Mouse (Mus musculus): ENCODE measurements around the gene Armc7.
"Not testable (repeated sequence)": the region's sequence is repeated elsewhere in the genome, so short reads cannot be mapped to it uniquely, and the experiment has no call there.

The Armc7 gene

DNA sequence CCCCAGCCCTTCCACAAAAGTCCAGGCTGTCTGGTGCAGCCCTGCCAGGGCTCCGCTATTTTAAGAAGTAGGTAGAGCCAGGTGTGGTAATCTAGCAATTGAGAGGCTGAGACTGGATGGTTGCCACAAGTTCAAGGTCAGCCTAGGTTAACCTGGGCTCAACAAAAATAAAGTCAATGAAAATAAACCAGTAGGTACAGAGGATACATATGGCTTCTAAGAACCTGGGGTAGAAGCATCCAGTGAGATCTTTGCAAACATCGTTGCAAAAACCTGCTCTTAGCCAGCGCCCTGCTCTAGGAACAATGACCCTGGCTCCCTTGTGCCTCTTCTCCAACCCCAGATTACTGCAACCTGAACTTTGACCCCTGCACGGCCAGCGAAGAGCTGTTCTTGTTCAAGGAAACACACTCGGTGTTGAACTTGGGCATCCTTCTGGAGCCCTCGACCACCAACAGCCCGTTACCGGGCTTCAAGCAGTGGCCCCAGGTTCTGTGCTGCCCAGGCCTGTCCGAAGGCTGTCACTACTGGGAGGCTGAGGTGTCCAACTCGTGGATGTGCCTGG lies 28.1 kb upstream of the Armc7 start:
- DNase-seq (ENCODE audit: low read depth, low spot score), result no peak
- no peaks in the 10 kb centered on the region for H3K27me3 ChIP-seq (ENCODE audit: control insufficient read depth, insufficient read depth, low read length, poor library complexity, severe bottlenecking)
- no peaks in the 10 kb centered on the region for H3K36me3 ChIP-seq (ENCODE audit: control insufficient read depth, insufficient read depth, low read length, poor library complexity, severe bottlenecking)

DNA sequence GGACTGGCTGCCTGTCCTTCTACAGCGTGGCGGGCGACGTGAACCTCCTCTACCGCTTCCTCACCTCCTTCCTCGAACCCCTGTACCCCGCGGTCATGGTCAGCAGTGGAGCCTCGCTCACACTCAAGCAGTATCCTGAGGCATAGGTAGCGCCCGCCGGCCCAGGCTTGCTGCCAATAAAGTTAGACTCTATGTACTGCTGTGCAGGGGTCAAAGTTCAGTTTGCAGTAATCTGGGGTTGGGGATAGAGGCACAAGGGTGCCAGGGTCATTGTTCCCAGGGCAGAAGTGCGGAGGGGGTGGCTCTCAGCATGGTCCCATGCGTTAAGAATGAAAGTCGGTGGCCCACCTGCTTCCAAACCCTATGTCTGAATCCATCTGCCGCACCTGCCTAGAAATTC lies 27.4 kb upstream of the Armc7 start:
- Histone ChIP-seq H3K36me3 (ENCODE audit: control insufficient read depth, insufficient read depth, low read length, poor library complexity, severe bottlenecking) (no peaks in the 10 kb centered on the region), H3K27me3 (ENCODE audit: control insufficient read depth, insufficient read depth, low read length, poor library complexity, severe bottlenecking) (no peaks in the 10 kb centered on the region)
- DNase-seq (ENCODE audit: low read depth, low spot score), result no peak

DNA sequence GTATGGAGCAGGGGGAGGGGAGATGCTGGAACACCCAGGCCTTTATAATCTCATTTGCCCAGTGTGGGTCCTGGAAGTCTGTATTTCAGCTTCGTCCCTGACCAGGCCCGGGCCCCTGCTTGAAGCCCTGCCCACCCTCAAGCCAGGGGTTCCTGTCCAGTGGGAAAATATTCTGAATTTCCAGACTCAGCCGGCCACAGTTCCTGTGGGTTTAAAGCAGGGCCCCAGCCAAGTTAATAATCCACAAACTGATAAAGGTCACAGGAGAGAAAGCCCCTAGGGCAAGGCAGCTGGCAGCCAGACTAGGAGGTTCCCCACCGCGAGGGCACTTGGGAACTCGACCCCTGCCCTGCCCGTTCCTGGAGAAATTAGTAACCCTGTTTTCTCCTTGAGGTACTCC lies 26.5 kb upstream of the Armc7 start:
- Histone ChIP-seq H3K36me3 (ENCODE audit: control insufficient read depth, insufficient read depth, low read length, poor library complexity, severe bottlenecking) (no peaks in the 10 kb centered on the region), H3K27me3 (ENCODE audit: control insufficient read depth, insufficient read depth, low read length, poor library complexity, severe bottlenecking) (no peaks in the 10 kb centered on the region)
- no peak for DNase-seq (ENCODE audit: low read depth, low spot score)

DNA sequence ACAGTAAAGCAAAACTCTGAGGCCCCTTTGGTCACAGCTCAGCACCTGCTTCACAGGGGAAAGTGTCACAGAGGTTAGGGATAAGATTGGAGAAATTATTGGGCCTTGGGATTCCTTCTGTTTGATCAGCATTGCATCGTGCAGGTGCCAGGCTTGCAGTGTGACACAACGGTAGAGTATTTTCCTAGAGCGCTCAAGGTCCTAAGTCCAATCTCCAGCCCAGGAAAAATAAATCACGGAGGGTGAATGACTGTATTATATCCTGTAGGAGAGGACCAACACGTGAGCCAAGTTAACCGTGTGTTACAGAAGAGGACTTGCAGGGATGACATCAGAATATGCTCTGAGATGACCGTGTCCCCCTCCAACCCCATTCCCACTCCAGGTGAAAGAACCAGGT lies 25.3 kb upstream of the Armc7 start:
- DNase-seq (ENCODE audit: low read depth, low spot score), result no peak
- no peaks in the 10 kb centered on the region for H3K36me3 ChIP-seq (ENCODE audit: control insufficient read depth, insufficient read depth, low read length, poor library complexity, severe bottlenecking)
- no peaks in the 10 kb centered on the region for H3K27me3 ChIP-seq (ENCODE audit: control insufficient read depth, insufficient read depth, low read length, poor library complexity, severe bottlenecking)

DNA sequence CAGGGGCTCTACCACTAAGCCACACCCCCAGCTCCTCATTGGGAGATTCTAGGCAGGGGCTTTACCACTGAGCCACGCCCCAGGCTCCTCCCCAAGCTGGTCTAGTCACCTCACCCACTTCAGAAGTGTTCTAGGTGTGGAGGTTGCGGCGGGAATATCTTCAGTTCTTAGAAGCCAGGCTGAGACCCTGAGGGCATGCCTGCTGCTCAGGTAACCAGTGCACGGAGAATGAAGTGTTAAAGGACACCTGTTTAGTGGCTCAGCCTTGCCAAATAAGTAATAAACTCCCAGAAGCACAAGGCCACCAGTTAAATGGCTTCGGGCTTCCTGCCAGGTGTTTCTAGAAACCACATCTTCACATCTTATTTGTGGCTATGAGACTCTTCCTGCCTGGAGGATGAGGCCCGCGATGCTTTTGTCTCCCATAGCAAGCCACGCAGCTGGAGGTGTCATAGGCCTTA lies 23.7 kb upstream of the Armc7 start:
- H3K36me3 ChIP-seq (ENCODE audit: control insufficient read depth, insufficient read depth, low read length, poor library complexity, severe bottlenecking), result no peaks in the 10 kb centered on the region
- no peaks in the 10 kb centered on the region for H3K27me3 ChIP-seq (ENCODE audit: control insufficient read depth, insufficient read depth, low read length, poor library complexity, severe bottlenecking)
- DNase-seq (ENCODE audit: low read depth, low spot score), result no peak

DNA sequence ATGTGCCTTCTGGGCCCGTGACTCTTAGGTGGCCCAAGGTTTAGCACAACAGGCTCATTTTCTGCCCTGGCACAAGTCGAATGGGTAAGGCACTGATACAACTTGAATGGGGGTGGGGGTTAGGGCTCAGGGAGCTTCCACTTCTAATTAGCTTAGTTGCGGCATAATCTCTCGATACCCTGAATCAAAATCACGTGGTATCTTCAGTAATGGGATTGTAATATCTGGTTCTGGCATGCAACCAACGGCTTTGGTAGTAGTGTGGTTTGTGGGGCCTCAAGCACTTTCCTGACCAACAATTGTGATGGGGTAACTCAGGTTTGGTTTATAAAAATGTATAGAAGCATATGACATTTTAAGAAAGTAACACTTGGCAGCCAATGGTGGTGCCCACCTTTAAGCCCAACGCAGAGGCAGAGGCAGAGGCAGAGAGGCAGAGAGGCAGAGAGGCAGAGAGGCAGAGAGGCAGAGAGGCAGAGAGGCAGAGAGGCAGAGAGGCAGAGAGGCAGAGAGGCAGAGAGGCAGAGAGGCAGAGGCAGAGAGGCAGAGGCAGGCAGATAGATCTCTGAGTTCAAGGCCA lies 23.1 kb upstream of the Armc7 start:
- Histone ChIP-seq H3K27me3 (ENCODE audit: control insufficient read depth, insufficient read depth, low read length, poor library complexity, severe bottlenecking) (no peaks in the 10 kb centered on the region), H3K36me3 (ENCODE audit: control insufficient read depth, insufficient read depth, low read length, poor library complexity, severe bottlenecking) (no peaks in the 10 kb centered on the region)
- no peak for DNase-seq (ENCODE audit: low read depth, low spot score)

DNA sequence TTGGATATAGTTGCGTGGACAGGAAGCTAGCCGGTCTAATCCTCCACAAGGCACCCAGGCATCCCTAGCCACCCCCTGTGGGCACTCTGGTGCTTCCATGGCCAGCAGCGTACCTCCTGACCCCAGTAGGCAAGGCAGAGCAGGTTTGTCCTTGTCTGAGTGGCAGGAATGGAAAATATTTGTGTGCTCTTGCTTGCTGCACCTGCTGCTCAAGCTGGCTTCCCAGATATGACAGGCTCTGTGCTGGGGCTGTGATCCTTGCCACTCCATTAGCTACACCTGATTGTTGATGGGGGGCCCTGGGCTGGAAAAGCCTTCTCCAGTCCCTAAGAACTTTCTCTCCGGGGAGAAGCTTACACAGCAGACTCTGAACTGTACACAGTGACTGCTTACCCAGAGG lies 22.2 kb upstream of the Armc7 start:
- DNase-seq (ENCODE audit: low read depth, low spot score), result no peak
- H3K36me3 ChIP-seq (ENCODE audit: control insufficient read depth, insufficient read depth, low read length, poor library complexity, severe bottlenecking), result no peaks in the 10 kb centered on the region

DNA sequence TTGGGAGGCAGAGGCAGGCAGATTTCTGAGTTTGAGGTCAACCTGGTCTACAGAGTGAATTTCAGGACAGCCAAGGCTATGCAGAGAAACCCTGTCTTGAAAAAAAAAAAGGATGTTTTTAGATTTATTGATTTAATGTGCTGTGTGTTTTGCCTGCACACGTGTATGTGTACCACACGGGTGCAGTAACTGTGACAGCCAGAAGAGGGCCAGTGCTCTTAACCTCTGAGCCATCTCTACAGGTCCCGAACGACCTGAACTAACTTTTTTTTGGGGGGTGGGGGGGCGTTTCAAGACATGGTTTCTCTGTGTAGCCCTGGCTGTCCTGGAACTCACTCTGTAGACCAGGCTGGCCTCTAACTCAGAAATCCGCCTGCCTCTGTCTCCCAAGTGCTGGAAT lies 20.6 kb upstream of the Armc7 start:
- not testable (repeated sequence) for H3K27me3 ChIP-seq (ENCODE audit: control insufficient read depth, insufficient read depth, low read length, poor library complexity, severe bottlenecking); H3K36me3 ChIP-seq (ENCODE audit: control insufficient read depth, insufficient read depth, low read length, poor library complexity, severe bottlenecking); DNase-seq (ENCODE audit: low read depth, low spot score)

More for the DNA sequence above, 22.2 kb upstream of the Armc7 start:
- H3K27me3 ChIP-seq (ENCODE audit: control insufficient read depth, insufficient read depth, low read length, poor library complexity, severe bottlenecking), result no peaks in the 10 kb centered on the region

DNA sequence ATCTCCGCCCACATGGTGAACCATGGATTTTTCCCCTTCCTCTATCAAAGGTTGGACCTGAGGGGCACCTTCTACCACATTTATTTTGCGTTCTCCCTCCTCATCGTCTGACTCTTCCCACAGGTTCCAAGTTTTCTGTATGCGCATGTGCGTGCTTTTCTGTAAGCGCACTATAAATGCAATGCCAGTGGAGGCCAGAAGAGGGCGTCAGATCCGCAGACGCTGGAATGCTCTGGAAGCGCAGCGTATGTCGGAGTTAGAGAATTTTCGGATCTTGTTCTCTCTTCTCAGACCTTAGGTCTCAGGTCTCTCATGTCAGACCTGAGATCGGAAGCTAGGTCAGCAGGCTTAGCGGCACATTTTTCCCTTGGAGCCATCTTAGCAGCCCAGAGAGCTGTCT lies 19.8 kb upstream of the Armc7 start:
- Histone ChIP-seq H3K27me3 (ENCODE audit: control insufficient read depth, insufficient read depth, low read length, poor library complexity, severe bottlenecking) (no peaks in the 10 kb centered on the region), H3K36me3 (ENCODE audit: control insufficient read depth, insufficient read depth, low read length, poor library complexity, severe bottlenecking) (no peaks in the 10 kb centered on the region)
- no peak for DNase-seq (ENCODE audit: low read depth, low spot score)

DNA sequence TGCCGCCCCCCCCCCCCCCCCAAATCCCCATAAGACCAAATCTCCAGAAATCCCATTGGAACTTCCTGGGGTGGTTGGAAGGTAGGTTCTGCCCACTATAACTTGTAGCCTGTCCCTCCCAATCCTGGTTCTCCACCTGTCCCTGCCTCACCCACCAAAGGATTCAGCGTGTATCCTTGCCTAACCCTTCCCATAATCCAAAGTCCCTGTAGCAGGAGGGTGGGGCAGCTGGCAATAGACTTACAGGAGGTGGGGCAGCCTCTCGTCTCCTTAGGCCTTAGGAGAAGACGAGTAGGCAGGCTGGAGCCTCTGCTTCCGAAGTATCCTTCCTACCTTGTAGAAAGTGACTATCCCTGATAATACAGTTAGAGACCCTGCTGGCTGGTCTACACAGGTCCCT lies 19.3 kb upstream of the Armc7 start:
- DNase-seq (ENCODE audit: low read depth, low spot score), result no peak
- Histone ChIP-seq H3K36me3 (ENCODE audit: control insufficient read depth, insufficient read depth, low read length, poor library complexity, severe bottlenecking) (no peaks in the 10 kb centered on the region), H3K27me3 (ENCODE audit: control insufficient read depth, insufficient read depth, low read length, poor library complexity, severe bottlenecking) (no peaks in the 10 kb centered on the region)

DNA sequence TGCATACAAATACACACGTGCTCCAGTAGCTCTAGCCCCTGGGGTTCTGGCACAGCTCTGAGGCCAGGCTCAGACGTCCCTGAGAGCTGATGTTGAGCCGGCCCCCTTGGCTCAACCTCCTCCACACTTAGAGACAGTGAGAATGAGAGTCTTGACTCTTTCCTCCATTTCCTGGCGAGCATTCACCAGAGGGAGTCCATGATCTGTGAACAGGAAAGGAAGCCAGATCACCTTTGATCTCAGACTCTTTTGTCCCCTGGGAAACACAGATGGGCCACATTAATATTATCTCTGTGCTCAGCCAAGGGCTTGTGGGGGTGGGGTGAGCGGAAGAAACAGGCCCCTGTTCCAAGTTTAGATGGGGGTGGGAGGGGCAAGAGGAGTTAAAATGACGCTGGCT lies 18.1 kb upstream of the Armc7 start:
- no peak for DNase-seq (ENCODE audit: low read depth, low spot score)
- no peaks in the 10 kb centered on the region for H3K27me3 ChIP-seq (ENCODE audit: control insufficient read depth, insufficient read depth, low read length, poor library complexity, severe bottlenecking)
- H3K36me3 ChIP-seq (ENCODE audit: control insufficient read depth, insufficient read depth, low read length, poor library complexity, severe bottlenecking), result no peaks in the 10 kb centered on the region

DNA sequence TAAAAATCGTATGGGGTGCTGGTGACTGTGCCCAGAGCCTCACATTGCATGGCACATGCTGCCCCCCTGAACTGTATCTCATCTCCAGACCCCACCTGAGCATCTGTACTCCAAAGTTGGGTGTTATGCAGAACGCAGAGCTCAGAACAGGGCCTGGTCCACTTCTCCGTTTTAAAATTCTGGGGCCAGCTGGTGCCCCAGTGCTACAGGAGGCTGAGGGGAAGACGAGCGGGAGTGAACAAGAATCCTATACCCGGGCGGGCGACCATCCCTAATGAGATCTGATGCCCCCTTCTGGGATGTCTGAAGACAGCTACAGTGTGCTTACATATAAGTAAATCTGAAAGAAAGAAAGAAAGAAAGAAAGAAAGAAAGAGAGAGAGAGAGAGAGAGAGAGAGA lies 14.5 kb upstream of the Armc7 start:
- no peak for DNase-seq (ENCODE audit: low read depth, low spot score)
- H3K36me3 ChIP-seq (ENCODE audit: control insufficient read depth, insufficient read depth, low read length, poor library complexity, severe bottlenecking), result no peaks in the 10 kb centered on the region

DNA sequence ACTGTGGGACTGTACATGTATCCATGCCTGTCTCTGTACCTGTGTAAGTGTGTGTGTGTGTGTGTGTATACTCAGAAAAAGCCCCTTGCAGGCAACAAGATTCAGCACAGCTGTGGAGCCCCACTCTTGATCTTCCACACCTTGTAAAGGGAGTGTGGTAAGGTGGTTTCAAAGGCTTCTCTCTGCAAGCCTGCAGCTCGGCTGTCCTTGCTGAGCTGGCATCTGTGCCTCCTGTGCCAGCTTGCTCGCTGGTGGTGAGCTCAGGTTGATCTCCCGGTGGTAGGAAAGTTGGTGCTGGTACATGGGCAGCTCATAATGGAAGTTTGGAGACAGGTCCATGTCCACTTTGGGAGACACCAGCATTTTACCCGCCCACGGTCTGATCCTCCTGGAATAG lies 13.6 kb upstream of the Armc7 start:
- Histone ChIP-seq H3K36me3 (ENCODE audit: control insufficient read depth, insufficient read depth, low read length, poor library complexity, severe bottlenecking) (no peaks in the 10 kb centered on the region), H3K27me3 (ENCODE audit: control insufficient read depth, insufficient read depth, low read length, poor library complexity, severe bottlenecking) (no peaks in the 10 kb centered on the region)
- no peak for DNase-seq (ENCODE audit: low read depth, low spot score)

More for the DNA sequence above, 14.5 kb upstream of the Armc7 start:
- no peaks in the 10 kb centered on the region for H3K27me3 ChIP-seq (ENCODE audit: control insufficient read depth, insufficient read depth, low read length, poor library complexity, severe bottlenecking)

DNA sequence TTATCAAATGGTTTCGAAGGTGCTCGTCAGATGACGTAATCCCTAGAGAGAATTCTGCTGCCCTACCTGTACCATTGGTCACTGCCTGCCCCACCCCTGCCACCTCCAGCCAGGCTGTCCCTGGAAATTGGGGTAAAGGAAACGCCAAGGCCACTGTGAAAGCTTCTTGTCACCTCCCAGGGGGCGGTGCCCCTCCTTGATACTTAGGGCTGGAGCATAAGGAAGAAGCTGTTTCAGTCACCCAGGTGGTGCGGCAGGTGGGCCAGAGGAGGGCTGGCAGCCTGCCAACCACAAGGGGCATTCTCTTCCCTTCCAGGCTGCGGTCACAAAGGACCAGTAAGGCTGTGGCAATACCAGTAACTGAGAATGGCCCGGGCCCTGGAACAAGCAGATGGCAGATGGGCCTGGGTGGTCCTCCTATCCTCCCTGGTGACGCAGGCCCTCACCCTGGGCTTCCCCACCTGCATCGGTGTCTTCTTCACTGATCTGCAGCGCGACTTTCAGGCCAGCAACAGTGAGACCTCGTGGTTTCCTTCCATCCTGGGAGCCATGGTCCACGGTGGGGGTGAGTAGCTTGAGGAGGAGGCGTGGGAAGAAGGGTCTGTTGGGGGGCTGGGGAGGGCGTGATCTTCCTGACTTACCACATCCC lies 13.1 kb upstream of the Armc7 start, which contains the start of gene Slc16a5:
TSS of gene Slc16a5 (plus strand) at position 232 of the 649 bp plus-strand sequence.
- no peak for DNase-seq (ENCODE audit: low read depth, low spot score)

DNA sequence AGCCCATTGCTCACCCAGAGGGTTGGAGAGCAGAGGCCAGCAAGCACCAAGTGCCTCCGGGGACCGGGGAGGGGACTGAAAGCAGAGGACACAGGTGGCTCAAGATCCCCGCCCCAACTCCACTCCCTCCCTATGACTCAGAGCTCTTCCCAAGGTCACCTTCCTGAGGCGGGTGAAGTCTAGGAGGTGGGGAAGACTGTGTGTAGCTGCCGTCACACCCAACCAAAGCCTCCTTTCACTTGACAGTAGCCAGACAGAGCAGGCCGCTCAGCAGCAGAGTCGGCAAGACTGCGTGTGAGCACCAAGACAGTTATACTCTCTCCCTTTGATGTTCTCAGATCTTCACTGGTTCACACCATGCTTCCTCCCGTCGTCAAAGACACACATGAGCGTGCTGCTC lies 12.1 kb upstream of the Armc7 start:
- Histone ChIP-seq H3K36me3 (ENCODE audit: control insufficient read depth, insufficient read depth, low read length, poor library complexity, severe bottlenecking) (no peaks in the 10 kb centered on the region), H3K27me3 (ENCODE audit: control insufficient read depth, insufficient read depth, low read length, poor library complexity, severe bottlenecking) (no peaks in the 10 kb centered on the region)
- no peak for DNase-seq (ENCODE audit: low read depth, low spot score)

More for the DNA sequence above, 13.1 kb upstream of the Armc7 start, which contains the start of gene Slc16a5:
- Histone ChIP-seq H3K36me3 (ENCODE audit: control insufficient read depth, insufficient read depth, low read length, poor library complexity, severe bottlenecking) (no peaks in the 10 kb centered on the region), H3K27me3 (ENCODE audit: control insufficient read depth, insufficient read depth, low read length, poor library complexity, severe bottlenecking) (no peaks in the 10 kb centered on the region)
